Mouse (Mus musculus) olfactory bulb, adult 2 months (tissue): ENCODE data around the gene Magi2.

ENCODE experiments used
- CTCF ChIP-seq: fragments of 200-500 bp; IDR thresholded peaks from 2 replicates; pipeline ENCODE4 v1.5.1; 2012; ENCODE audit warnings: low read depth, mild to moderate bottlenecking, low read length, moderate library complexity; ENCODE audit not compliant: insufficient read depth
- POLR2A ChIP-seq: fragments of 200-500 bp; IDR thresholded peaks from 2 replicates; pipeline ENCODE4 v1.6.1; 2012; ENCODE audit warnings: mild to moderate bottlenecking, low read depth, low read length, moderate library complexity; ENCODE audit not compliant: insufficient read depth

GRCm38 (mm10) chr5:20496924-20497323 lies 1270.1 kb downstream of the Magi2 start:
- TF ChIP-seq CTCF (no peak), POLR2A (no peak)
